Mouse (Mus musculus) monocyte, adult 2 months (primary cell): ENCODE data around the gene Trem1.

Experiments
- DNase-seq, 2 experiments: peaks; one replicate each; pipeline ENCODE4 v3.0.0; 2022; ENCODE audit warnings: low spot score in 2 of 2, low read depth in 1 of 2

Trem1 gene

DNA sequence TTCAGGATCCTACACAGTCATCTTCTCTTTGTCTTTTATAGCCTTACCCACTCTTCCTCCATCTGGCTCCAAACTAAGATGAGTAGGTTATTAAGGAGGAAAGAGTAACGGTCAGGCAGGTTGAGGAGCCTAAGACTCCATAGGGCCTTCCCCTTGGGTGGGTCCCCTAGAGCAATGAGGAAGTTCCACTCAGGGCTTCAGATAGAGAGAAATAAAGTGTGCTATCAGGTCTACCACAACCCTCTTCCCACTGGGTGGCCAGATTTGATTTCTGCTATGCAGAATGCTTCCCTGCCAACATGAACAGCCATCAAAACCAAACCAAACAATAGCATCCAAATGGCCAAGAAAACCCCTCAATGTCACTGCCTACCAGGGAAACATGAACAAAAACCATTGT, 35.0 kb downstream of the Trem1 start:
- DNase-seq = no peak

DNA sequence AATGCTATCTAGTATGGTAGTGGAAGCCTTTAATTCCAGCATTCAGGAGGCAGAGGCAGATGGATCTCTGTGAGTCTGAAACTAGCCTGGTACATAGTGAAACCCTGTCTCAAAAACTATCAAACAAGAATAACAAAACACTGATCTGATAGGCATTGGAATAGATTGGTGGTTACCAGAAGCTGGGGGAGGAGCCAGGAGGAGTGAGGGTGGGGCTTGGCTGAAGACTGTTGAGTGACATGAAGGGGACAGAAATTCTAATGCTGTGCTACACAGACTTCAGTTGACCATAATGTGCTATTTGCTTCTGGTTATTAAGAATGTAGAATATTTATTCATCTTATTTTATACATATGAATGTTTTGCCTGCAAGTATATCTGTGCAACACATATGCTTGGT, 35.7 kb downstream of the Trem1 start:
- DNase-seq = no peak

DNA sequence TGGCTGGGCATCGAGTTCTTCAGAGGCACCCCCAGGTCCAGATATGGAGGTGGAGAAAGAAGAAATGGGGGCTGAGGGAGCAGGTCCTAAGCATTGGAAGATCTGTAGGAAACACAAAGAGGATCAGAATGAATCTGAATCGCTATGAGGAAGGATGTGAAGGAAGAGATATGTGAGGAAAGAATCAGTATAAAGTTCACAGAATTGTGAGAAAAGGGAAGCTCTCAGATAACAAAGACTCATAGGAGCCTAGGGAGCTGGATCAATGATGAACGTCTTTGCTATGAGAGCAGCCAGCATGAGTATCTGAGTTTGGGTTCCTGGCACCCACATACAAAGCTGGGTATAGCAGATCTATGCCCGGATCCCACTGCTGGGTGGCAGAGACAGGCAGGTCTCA, 37.3 kb downstream of the Trem1 start:
- DNase-seq = no peak

DNA sequence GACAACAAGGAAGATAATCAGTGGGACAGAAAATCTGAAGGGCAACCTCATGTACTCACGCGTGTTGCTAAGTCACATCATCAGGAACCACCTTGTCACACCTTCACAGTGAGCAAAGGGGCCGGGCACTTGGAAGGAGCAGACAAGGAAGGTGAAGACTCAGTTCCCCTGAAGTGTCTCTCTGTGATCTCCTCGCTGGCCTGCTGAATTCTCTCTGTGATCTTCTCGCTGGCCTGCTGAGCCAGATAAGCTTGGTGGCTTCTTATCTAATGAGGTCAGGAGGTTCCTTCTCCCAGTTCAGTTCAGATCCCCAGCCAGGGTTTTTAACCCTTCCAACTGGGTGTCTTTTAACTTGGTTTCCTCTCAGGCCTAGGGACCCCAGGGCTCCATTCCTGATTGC, 39.6 kb downstream of the Trem1 start:
- no peak for DNase-seq

DNA sequence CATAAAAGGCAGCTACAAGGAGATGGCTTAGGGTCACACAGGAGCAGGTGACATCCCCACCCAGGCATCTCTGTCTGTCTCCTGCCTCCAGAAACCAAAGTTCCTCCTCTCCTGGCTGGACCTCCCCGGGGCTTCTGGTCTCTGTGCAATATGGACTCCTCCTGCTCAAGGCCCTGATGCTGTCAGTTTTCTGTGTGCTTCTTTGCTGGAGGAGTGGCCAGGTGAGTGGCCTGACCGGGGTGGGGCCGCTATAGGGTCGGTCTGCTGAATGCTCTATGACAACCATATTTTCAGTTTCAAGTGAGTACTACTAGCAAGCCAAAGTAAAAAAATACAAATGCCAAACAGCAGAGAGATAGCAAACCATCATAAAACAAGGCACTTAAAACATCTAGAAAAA, 40.0 kb downstream of the Trem1 start:
- DNase-seq = no peak

DNA sequence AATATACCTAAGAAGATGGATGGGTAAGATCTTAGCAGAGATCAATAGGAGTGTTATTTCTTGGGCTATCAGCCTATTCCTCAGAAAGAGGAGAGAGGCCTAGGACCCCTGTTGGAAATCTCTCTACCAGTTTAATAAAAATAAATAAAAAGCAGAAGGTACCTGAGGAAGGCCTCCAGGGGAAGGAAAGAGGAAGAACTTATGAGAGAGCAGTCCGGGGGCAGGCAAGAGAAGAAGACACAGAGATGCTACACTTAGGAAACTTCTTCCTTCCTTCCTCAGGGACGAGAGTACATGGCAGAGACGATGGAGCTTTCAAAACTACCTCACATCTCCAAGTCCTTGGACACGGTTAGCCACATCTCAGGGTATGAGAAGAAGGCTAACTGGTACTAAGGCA, 41.5 kb downstream of the Trem1 start:
- DNase-seq = no peak

DNA sequence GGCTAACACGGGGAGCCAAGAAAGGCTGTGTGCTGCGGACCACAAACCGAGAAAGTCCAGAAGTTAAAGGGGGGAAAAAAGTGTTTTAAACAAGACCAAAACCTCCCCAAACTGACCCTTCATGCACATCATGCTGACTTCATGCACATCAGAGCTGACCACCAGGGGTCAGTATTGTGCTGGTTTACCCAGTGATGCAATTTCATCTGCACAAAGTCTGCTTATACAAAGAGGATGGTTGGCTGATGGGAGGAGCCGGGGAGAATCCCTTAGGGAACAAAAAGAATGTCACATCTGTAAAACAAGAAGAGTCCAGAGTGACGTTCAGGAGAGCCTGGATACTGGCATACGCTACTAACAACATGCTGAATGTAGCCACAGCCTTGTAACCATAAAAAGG, 42.3 kb downstream of the Trem1 start:
- peak; percentile 50 to 70 for DNase-seq

DNA sequence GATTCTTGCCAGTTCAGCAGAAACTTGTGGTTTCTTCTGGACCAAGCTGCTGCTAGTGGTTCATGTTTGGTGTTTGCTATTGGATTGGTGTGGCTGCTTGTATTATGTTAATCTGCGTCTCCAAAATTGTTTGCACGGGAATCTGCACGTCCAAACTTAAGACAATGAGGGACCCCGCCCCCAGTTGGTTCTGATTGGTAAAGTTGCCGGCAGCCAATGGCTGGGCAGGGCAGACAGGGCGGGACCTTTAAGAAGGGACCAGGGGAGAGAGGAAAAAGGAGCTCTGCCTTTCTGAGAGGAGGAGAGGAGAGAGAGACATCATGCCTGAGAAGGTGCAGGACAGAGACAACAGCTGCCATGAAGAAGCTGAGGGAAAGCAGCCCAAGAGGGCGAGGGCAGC, 43.2 kb downstream of the Trem1 start:
- no peak for DNase-seq

DNA sequence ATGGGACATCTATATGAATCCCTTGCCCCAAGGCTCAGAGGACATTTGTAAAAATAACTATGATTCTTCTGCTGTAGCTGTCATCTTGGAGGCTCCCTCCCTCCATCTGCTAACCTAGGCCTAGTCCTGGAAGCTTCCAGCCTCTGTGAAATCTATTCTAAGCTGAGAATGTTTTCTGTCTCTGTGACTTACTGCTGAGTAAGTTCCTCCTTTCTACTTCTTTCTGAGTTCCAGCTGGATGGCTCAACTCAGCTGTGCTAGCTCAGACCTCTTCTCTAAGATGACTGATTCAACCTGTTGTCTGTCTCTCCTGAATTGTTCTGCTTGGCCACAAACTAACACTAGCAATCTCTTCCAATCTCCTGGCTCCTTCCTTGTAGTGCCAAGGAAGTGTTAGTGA, 45.8 kb downstream of the Trem1 start:
- DNase-seq = no peak

DNA sequence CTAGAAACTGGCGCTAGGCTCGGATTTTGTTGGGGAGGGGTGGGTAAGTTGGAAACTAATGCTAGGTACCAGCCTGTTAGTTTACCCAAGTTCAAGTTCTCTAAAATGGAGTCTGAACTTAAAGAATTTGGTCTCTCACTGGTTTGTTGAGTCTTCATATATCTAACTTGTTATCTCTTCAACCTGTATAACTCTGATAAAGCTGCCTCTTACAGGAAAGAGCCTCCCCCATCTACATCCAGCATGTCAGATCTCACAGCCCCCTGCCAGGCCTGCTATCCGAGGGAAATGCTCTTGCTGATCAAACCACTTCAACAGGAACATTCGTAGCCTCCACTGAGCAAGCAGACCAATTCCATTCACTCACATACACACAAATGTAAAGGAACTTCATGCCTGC, 46.4 kb downstream of the Trem1 start:
- no peak for DNase-seq

DNA sequence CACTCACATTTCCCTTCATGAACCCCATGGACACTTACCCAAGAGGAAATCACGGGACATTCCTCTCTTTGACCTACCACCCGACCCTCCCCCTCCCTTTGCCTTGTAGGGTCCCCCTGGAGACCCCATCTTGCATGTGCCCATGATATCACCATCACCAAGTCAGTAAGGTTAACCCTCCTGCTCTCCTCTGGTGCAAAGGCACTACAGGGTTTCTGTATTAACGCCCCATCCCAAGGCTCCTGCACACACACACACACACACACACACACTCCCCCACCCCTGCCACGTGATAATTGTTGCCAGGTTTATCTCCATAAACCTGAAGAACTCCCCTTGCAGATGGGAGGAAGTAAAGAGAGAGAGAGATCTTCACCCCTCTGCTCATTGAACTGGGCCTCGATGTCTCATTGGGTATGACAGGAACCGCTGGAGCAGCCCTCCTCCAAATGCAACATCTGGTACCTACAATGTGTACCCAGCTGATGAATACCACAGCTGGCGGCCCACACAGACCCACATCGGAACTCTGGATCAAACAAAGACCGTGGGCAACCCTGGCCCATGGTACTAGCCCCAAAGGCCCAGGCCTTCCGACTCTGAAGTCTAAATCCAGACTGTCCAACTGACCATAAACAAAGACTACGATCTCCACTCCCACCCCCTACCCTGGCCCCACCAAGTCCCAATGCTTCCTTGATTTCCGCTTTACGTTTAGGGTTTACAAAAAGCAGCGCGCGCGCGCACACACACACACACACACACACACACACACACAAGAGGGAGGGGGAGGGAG, 48.6 kb downstream of the Trem1 start:
- no peak for DNase-seq

DNA sequence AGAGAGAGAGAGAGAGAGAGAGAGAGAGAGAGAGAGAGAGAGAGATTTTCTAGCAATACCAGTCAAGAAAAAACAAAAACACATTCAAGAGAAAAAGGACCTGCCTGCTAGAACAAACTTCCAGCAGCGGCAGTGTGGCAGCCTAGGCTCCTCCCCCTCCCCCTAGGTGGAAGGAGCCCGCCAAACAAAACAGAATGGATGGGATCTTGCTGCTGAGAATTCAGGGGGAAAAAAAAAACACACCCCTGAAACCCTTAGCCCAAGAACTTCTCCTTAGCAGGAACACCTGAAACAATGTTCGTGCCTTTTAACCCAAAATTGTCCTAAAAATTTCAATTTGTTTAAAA, 49.1 kb downstream of the Trem1 start:
- no peak for DNase-seq

DNA sequence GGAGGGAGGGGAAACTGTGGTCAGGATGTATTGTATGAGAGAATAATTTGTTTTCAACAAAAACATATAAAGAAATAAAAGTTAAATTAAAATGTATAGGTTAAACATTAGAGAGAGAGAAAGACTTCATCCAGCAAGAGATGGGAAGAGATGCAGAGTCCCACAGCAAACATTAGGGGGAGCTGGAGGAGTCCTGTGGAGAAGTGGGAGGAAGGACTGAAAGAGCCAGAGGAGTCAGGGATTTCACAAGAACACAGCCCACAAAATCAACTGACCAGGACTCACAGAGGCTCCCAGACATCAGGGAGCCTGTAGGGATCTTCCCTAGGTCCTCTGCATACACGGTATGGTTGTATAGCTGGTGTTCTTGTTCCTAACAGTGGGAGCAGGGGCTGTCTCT, 54.2 kb downstream of the Trem1 start:
- no peak for DNase-seq

DNA sequence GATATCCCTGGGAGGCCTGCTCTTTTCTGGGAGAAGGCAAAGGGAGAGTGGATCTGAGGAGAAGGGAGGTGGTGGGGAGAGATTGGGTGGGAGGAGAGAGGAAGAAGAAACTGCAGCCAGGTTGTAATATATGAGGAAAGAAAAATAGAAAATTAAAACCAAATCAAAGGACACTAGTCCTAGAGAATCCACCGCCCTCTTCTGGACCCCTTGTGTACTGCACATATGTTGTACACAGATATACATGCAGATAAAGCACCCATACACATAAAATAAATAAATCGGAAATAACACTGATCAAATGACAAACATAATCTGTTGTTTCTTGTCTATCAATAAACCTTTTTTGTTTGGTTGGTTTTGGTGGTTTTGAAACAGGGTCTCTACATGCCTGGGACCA, 54.7 kb downstream of the Trem1 start:
- DNase-seq = no peak

DNA sequence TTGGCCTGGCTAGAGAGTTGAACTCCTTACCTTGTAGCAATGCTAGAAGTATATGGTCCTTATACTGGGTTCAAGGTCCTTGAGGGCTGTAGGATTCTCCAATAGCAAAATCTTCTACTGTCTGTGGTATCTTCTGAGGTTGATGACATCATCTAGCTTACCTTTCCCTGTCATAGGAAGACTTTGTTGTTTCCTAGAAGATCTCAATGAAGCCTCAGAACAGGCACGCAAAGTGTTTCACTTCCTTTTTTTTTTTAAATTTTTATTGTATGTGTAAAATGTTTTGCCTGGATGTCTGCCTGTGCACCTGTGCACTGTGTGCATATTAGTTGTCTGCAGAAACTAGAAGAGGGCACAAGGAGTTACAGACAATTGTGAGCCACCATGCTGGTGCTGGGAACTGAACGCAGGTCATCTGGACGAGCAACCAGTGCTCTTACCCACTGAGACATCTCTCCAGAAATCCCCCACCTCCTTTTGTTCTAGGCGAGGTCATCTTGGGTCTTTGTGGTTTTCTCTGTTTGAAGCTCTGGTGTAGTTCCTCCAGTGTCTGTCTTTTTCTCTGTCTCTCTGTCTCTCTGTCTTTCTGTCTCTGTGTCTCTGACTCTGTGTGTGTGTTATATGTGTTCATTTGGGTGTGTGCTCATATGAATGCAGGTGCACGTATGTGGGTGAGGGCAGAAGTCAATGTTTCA, 61.1 kb downstream of the Trem1 start:
- no peak for DNase-seq
